Mouse (Mus musculus): ENCODE results near the gene Serpini2.
A peak's percentile ranks its signal among the peaks of the same experiment; 100 is the strongest.
"Not testable (repeated sequence)": the region's sequence is repeated elsewhere in the genome, so short reads cannot be mapped to it uniquely, and the experiment has no call there.

The Serpini2 gene

GRCm38 (mm10) chr3:75269978-75270377 is at the start of gene Serpini2:
Gene Serpini2, minus strand, starts transcription at chr3:75270078.
- no peak for DNase-seq

- no peak for DNase-seq
Observed at GRCm38 (mm10) chr3:75308861-75309260, 39.0 kb upstream of the Serpini2 start.

GRCm38 (mm10) chr3:75308228-75308627 is 38.4 kb upstream of the Serpini2 start:
- no peak for DNase-seq

GRCm38 (mm10) chr3:75305584-75305983 is 35.7 kb upstream of the Serpini2 start:
- no peak for DNase-seq

- no peak for DNase-seq
Observed at GRCm38 (mm10) chr3:75304621-75305020, 34.7 kb upstream of the Serpini2 start.

DNA sequence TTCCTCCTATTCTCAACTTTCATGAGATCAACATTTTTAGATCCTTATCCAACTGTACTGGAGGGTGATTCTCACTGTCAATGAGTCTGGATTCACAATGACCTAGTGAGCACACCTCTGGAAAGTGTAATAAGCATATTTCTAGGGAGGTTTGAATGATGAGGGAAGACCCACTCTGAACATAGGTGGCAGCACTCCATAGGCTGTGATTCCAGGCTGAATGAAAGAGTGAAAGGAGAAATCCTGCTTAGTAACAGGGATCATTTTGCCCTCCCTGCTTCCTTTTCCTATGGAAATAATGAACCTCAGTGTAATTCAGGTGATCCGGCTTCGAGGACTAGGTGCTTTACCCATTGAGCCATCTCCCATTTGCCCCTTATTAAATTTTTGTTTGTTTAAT is 31.2 kb upstream of the Serpini2 start:
- no peak for DNase-seq

GRCm38 (mm10) chr3:75299464-75299863 is 29.6 kb upstream of the Serpini2 start:
- not testable (repeated sequence) for DNase-seq

GRCm38 (mm10) chr3:75297758-75298111 is 27.9 kb upstream of the Serpini2 start:
- DNase-seq: no peak

DNA sequence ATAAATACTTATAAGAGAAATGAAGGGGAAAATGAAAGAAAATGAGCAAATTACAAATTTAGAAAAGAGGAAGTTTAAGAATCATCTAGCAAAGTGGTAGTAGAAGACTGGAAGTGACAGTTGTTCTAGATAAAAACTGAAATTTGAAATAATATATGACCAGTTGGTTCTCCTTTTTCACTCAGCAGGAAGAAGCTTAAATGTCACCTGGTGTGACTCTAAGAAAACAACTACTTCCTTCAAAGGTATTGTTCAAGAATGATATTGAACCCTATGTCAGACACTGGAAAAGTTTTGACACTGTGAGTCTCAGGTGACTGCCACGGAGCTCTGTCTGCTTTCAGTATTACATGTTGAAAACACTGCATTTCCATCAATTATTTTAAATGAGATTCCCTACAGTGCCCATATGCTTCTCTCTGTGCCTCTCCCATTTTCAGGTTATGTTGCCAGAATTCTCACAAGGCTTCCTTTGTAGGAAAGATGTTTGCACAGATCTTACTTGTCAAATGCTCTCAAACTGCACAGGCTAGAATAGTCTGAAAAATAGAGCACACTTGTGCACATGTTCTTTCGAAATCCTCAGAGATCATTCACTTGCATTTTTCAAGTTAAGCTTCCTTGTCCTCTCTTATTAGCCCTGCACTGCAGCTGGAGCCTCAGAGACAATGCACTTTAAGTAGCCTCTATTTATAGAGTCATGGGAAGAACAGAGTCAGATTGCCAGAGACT is 27.3 kb upstream of the Serpini2 start:
- no peak for DNase-seq

DNA sequence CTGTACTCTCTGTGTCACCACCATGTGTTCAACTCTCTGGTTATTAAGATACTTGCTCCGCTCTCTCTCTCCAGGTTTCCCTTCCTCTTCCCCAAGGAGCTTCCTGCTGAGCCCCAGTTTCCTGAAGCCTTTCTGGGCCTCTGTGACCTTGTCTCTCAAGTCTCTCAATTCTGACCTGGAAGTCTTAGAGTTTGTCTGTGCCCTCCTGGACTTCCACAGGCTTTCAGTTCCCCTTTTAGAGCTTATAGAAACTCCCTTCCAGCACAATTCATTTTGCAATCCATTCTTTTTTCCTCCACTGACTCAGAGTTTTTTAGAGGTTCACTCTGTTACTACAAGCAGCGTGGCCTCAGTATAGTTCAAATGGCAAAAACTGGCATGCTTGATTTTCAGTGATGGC is 23.4 kb upstream of the Serpini2 start:
- DNase-seq: no peak

- no peak for DNase-seq
Observed at GRCm38 (mm10) chr3:75277455-75277854, 7.6 kb upstream of the Serpini2 start.

- DNase-seq: no peak
Observed at GRCm38 (mm10) chr3:75276522-75276921, 6.6 kb upstream of the Serpini2 start.

- no peak for DNase-seq
Observed at GRCm38 (mm10) chr3:75275127-75275526, 5.2 kb upstream of the Serpini2 start.

DNA sequence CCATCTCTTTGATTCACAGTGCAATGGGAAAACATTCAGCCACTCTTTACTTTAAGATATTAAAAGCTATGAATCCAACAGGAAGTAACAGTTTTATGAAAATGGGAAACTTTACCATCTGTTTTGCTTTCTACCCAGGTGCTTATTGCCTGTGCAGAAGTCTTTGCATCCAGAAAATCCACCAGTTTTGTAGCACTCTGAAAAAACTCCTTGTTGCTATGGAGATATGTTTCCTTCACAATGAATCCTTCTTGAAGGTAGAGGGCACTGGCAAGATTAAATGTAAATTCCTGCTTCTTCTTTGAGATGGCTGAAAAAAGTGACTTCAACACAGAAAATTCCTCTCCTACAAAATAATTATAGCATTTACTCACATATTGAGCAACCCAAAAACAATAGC is 10.5 kb downstream of the Serpini2 start:
- DNase-seq: no peak

DNA sequence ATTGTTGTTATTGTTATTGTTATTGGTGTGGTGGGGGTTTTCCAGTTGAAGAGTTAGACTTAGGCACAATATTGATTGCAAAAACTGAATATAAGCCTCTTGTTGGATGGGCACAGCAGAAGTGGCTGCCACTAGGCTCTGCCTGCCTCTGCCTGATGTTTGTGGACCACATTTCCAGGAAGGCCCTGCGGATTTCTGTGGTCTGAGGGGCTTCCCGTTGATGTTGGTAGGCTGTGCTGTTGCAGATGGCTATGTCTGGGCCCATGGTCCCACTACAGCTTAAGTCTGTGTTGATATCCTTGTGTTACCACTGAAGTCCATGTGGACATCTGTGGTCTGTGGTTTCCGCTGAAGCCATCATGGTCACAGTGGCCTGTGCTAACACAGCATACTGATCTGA is 50.2 kb downstream of the Serpini2 start:
- DNase-seq: no peak

- no peak for DNase-seq
Observed at GRCm38 (mm10) chr3:75219211-75219610, 50.7 kb downstream of the Serpini2 start.

- peak; percentile 12 for DNase-seq
Observed at GRCm38 (mm10) chr3:75202808-75203503, 66.9 kb downstream of the Serpini2 start.

Measured in kidney, adult 11 months (tissue).